Mouse (Mus musculus) heart, adult 2 months (tissue): ENCODE measurements around the gene Sh3glb1.

ENCODE experiments used
- CTCF ChIP-seq: fragments of 200-600 bp; IDR thresholded peaks from 2 replicates; pipeline ENCODE4 v1.8.1; 2022; ENCODE audit warnings: antibody characterized with exemption, mild to moderate bottlenecking, moderate library complexity
- POLR2A ChIP-seq: fragments of 200-500 bp; IDR thresholded peaks from 2 replicates; pipeline ENCODE4 v1.6.1; 2011; ENCODE audit warnings: mild to moderate bottlenecking, low read depth, low read length, control low read depth; ENCODE audit not compliant: insufficient read depth

- TF ChIP-seq CTCF = no peak
- TF ChIP-seq POLR2A = no peak
Observed at GRCm38 (mm10) chr3:144681542-144681941, 38.6 kb downstream of the Sh3glb1 start.
